Mouse (Mus musculus): Measurements from ENCODE around the gene Pstpip1. TPM values are rescaled to one million over a fixed set of nuclear protein-coding genes. Genes with fewer than 3 reads are reported as not detected.

The Pstpip1 gene
- polyA plus RNA-seq, 1 experiment from 2014 or later = 0.87 TPM

GRCm38 (mm10) chr9:56131813-56132525 lies 42.2 kb downstream of the Pstpip1 start:
- ATAC-seq (ENCODE audit: low read depth) = no peak
- no peak overlapping the region for H3K4me2 ChIP-seq
- no peaks in the 10 kb centered on the region for H3K27me3 ChIP-seq
- H3K4me3 ChIP-seq = no peak overlapping the region
- H3K9me3 ChIP-seq = no peaks in the 10 kb centered on the region
- peaks cover 93% of the 10 kb centered on the region for H3K36me3 ChIP-seq
- no peak overlapping the region for H3K9ac ChIP-seq
- H3K27ac ChIP-seq (replicated peaks) = no peak overlapping the region
- H3K4me1 ChIP-seq (replicated peaks) = peaks cover 13% of the 10 kb centered on the region; the same call in 1 of the 2 replicates
- WGBS = 60% methylated on average over 10 of the region's 10 CpGs

GRCm38 (mm10) chr9:56133970-56134369 lies 44.2 kb downstream of the Pstpip1 start:
- Histone ChIP-seq H3K9me3 (no peaks in the 10 kb centered on the region), H3K4me3 (no peak overlapping the region), H3K27me3 (no peaks in the 10 kb centered on the region), H3K36me3 (peaks cover 88% of the 10 kb centered on the region), H3K27ac (replicated peaks) (no peak overlapping the region), H3K4me1 (replicated peaks) (peaks cover 13% of the 10 kb centered on the region; the same call in 1 of the 2 replicates), H3K4me2 (no peak overlapping the region), H3K9ac (no peak overlapping the region)
- 89% methylated on average over 5 of the region's 5 CpGs for WGBS
- ATAC-seq (ENCODE audit: low read depth) = no peak

- Histone ChIP-seq H3K4me1 (replicated peaks) (peaks cover 13% of the 10 kb centered on the region; the same call in 1 of the 2 replicates), H3K4me2 (no peak overlapping the region), H3K27ac (replicated peaks) (no peak overlapping the region), H3K4me3 (no peak overlapping the region), H3K9ac (no peak overlapping the region), H3K36me3 (peaks cover 83% of the 10 kb centered on the region), H3K9me3 (no peaks in the 10 kb centered on the region), H3K27me3 (no peaks in the 10 kb centered on the region)
- ATAC-seq (ENCODE audit: low read depth) = no peak
- WGBS = 84% methylated on average over 4 of the region's 4 CpGs
These were observed 44.9 kb downstream of the Pstpip1 start for GRCm38 (mm10) chr9:56134614-56135013.

- no peak overlapping the region for H3K4me2 ChIP-seq
- no peak overlapping the region for H3K4me3 ChIP-seq
- H3K9ac ChIP-seq = no peak overlapping the region
- H3K9me3 ChIP-seq = no peaks in the 10 kb centered on the region
- peaks cover 78% of the 10 kb centered on the region for H3K36me3 ChIP-seq
- 82% methylated on average over 4 of the region's 4 CpGs for WGBS
- H3K4me1 ChIP-seq (replicated peaks) = peaks cover 13% of the 10 kb centered on the region; the same call in 1 of the 2 replicates
- no peaks in the 10 kb centered on the region for H3K27me3 ChIP-seq
- ATAC-seq (ENCODE audit: low read depth) = peak; percentile 50; the same call in 1 of the 2 replicates
- H3K27ac ChIP-seq (replicated peaks) = no peak overlapping the region
These were observed 45.9 kb downstream of the Pstpip1 start for GRCm38 (mm10) chr9:56135590-56136197.

- peaks cover 75% of the 10 kb centered on the region for H3K36me3 ChIP-seq
- H3K4me2 ChIP-seq = no peak overlapping the region
- no peaks in the 10 kb centered on the region for H3K27me3 ChIP-seq
- 89% methylated on average over 9 of the region's 9 CpGs for WGBS
- H3K9me3 ChIP-seq = no peaks in the 10 kb centered on the region
- no peaks in the 10 kb centered on the region for H3K4me1 ChIP-seq (replicated peaks)
- H3K27ac ChIP-seq (replicated peaks) = no peak overlapping the region
- no peak overlapping the region for H3K9ac ChIP-seq
- no peak for ATAC-seq (ENCODE audit: low read depth)
- H3K4me3 ChIP-seq = no peak overlapping the region
These were observed 52.0 kb downstream of the Pstpip1 start for GRCm38 (mm10) chr9:56141776-56142175.

- Histone ChIP-seq H3K27me3 (no peaks in the 10 kb centered on the region), H3K4me3 (no peak overlapping the region), H3K36me3 (peaks cover 68% of the 10 kb centered on the region), H3K9me3 (no peaks in the 10 kb centered on the region), H3K4me2 (no peak overlapping the region), H3K9ac (no peak overlapping the region), H3K27ac (replicated peaks) (no peak overlapping the region), H3K4me1 (replicated peaks) (peaks cover 6% of the 10 kb centered on the region)
- WGBS = 92% methylated on average over 7 of the region's 7 CpGs
- no peak for ATAC-seq (ENCODE audit: low read depth)
These were observed 54.7 kb downstream of the Pstpip1 start for GRCm38 (mm10) chr9:56144366-56145003.

GRCm38 (mm10) chr9:56146326-56146923 lies 56.7 kb downstream of the Pstpip1 start:
- no peak for ATAC-seq (ENCODE audit: low read depth)
- H3K9ac ChIP-seq = no peak overlapping the region
- 94% methylated on average over 16 of the region's 16 CpGs for WGBS
- H3K27me3 ChIP-seq = no peaks in the 10 kb centered on the region
- no peak overlapping the region for H3K4me2 ChIP-seq
- H3K4me3 ChIP-seq = no peak overlapping the region
- H3K9me3 ChIP-seq = no peaks in the 10 kb centered on the region
- no peak overlapping the region for H3K27ac ChIP-seq (replicated peaks)
- H3K36me3 ChIP-seq = peaks cover 59% of the 10 kb centered on the region
- H3K4me1 ChIP-seq (replicated peaks) = peaks cover 6% of the 10 kb centered on the region

GRCm38 (mm10) chr9:56151745-56152481 lies 62.2 kb downstream of the Pstpip1 start:
- H3K4me1 ChIP-seq (replicated peaks) = peaks cover 41% of the 10 kb centered on the region
- H3K9me3 ChIP-seq = no peaks in the 10 kb centered on the region
- H3K27ac ChIP-seq (replicated peaks) = 0 out of 2 replicates have a peak overlapping the region, but pooled peaks have one; percentile 46
- no peak overlapping the region for H3K4me2 ChIP-seq
- no peak overlapping the region for H3K9ac ChIP-seq
- no peak overlapping the region for H3K4me3 ChIP-seq
- H3K27me3 ChIP-seq = no peaks in the 10 kb centered on the region
- H3K36me3 ChIP-seq = peaks cover 10% of the 10 kb centered on the region
- peak; percentile 63; the same call in 1 of the 2 replicates for ATAC-seq (ENCODE audit: low read depth)
- 37% methylated on average over 7 of the region's 7 CpGs for WGBS

GRCm38 (mm10) chr9:56152482-56153007 lies 62.8 kb downstream of the Pstpip1 start:
- no peak overlapping the region for H3K9ac ChIP-seq
- H3K4me3 ChIP-seq = no peak overlapping the region
- H3K4me2 ChIP-seq = no peak overlapping the region
- 81% methylated on average over 4 of the region's 4 CpGs for WGBS
- H3K27me3 ChIP-seq = no peaks in the 10 kb centered on the region
- 0 out of 2 replicates have a peak overlapping the region, but pooled peaks have one; percentile 46 for H3K27ac ChIP-seq (replicated peaks)
- H3K9me3 ChIP-seq = no peaks in the 10 kb centered on the region
- no peak for ATAC-seq (ENCODE audit: low read depth)
- peaks cover 4% of the 10 kb centered on the region for H3K36me3 ChIP-seq
- peaks cover 46% of the 10 kb centered on the region for H3K4me1 ChIP-seq (replicated peaks)

GRCm38 (mm10) chr9:56154572-56154971 lies 64.8 kb downstream of the Pstpip1 start:
- no peaks in the 10 kb centered on the region for H3K9me3 ChIP-seq
- WGBS = 93% methylated on average over 5 of the region's 5 CpGs
- no peak for ATAC-seq (ENCODE audit: low read depth)
- H3K4me2 ChIP-seq = no peak overlapping the region
- H3K4me1 ChIP-seq (replicated peaks) = peaks cover 58% of the 10 kb centered on the region
- H3K9ac ChIP-seq = no peak overlapping the region
- no peaks in the 10 kb centered on the region for H3K27me3 ChIP-seq
- no peak overlapping the region for H3K4me3 ChIP-seq
- peaks cover 4% of the 10 kb centered on the region for H3K36me3 ChIP-seq
- no peak overlapping the region for H3K27ac ChIP-seq (replicated peaks)

GRCm38 (mm10) chr9:56158077-56158476 lies 68.3 kb downstream of the Pstpip1 start:
- Histone ChIP-seq H3K4me2 (0 out of 2 replicates have a peak overlapping the region, but pooled peaks have one; percentile 1), H3K9me3 (no peaks in the 10 kb centered on the region), H3K36me3 (no peaks in the 10 kb centered on the region), H3K4me3 (no peak overlapping the region), H3K27ac (replicated peaks) (no peak overlapping the region), H3K9ac (no peak overlapping the region), H3K4me1 (replicated peaks) (peaks cover 57% of the 10 kb centered on the region), H3K27me3 (no peaks in the 10 kb centered on the region)
- 79% methylated on average over 2 of the region's 2 CpGs for WGBS
- no peak for ATAC-seq (ENCODE audit: low read depth)
